Mouse (Mus musculus) c-Kit-positive CD71-negative TER-119-negative erythroid progenitor cells, embryonic 14.5 days (primary cell): ENCODE measurements at regions not wholly inside any gene's neighbourhood (a gene's known extent, or its start where the extent isn't known, plus 50 kb on each side); places are given as distances from the start of the nearest gene placed in this dataset.

ENCODE experiments used
- DNase-seq: peaks from one replicate; pipeline ENCODE4 v3.0.0-alpha.2; 2013; ENCODE audit warnings: low read depth

DNA sequence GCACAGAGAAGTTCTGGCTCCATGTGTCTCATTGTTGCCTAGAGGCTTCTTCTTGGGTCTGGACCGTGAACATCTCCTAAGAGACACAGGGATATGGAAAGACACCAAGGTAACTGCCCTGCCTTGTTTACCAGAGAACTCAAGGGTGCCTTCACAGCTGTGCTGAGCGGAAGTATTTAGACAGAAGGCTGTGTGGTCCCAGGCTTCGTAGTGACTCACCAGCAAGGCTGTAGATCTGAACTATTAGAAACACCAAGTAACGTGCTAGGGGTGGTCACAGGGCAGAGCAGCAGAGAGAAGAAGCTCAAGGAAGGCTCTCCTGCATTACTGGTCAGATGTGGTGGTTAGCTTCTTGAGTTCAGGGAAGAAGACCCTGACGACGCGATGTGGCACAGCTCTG is 51.6 kb upstream of the Lpp start:
- DNase-seq: no peak

DNA sequence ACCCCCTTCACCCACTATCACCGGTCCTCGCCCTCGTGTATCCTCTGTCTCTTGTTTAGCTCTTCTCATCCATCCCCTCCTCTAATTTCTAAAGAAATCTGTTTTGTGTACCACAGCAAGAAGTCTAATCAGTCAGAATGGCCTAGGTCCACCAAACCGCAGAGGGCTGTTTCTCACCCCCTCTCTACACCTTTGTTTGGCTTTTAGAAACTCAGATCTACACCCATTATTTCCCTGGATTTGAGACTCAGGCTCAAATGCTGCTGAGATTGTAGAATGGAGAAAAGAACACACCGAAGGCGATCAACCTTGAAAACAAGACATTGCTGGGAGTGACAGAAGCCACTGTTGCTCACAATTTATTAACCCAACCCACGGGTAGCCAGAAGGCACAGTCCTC is 52.7 kb upstream of the Lpp start:
- no peak for DNase-seq

DNA sequence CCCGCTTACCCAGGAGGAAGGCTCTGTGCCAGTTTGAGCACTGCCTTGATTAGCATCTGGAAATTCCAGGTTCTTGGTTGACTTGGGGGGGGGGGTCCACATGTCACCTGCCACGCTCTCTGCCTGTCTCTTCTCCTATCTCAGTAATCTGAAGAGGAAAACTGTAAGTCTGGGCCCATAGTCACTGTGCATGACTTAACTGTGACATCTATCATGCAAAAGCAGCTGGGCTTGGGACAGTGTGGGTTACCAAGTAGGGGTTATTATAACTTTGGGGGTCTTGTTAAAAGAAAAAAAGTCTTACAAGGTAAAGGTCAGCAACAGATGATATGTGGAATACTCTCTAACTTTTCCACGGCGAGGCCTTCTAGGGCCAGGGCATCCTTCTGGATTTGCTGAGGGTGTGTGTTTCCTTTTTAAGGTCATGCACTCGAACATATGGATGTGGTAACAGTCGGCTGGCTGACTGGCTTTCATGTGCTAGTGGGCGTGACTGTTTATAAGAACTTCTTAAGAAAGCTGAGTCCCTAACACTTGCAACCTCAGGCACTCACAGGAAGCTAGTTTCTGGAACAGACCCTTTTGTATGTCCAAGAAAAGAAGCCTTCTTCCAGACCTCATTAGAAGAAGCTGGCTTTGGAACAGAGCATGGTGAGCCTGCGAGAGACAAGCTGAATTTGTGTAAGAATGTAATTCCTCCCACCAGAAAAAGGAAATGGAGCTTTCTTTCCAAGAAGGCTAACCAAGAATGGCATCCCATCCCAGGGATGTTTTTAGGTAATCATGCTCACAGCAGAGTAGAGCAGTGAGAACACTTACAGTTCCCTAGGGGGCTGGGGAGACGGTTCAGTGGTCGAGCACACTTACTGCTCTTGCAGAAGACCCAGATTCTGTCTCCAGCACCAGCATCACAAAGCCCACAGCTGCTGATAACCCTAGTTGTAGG is 53.7 kb upstream of the Lpp start:
- DNase-seq: no peak

DNA sequence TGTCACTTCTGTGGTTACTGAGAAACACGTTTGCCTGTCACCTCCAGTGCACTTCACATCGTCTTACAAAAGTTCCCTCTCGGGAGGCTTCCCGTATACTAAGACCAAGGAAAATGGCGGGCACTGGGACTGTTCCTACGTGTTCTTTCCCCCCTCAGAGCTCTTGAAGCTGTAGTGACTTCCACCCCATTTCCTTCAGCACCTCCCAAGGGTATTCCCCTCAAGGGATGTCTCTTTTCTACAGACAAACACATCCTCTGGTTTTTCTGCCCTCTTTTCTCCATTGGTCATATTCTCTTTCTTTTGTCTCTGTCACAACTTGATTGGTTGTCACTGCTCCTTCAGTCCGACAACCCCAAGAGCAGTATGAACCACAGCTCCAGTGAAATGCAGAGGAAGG is 54.9 kb upstream of the Lpp start:
- no peak for DNase-seq

DNA sequence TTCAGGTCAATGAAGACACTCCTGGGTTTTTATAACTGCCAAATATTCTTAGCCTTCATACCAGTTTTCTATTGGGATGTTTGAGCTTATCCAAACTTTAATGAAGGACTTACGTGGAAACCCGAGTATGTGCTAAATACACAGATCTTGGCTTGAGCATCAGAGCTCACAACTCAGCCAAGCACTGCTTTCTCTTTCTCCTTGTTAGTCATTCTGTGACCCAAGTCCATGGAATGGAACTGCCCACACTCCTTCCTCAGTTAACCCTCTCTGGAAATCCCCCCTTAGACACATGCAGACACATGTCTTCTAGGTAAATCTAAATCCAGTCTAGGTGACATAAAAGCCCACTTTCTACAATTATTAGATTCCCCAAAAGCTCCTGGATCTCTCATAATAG is 58.9 kb upstream of the Lpp start:
- no peak for DNase-seq

DNA sequence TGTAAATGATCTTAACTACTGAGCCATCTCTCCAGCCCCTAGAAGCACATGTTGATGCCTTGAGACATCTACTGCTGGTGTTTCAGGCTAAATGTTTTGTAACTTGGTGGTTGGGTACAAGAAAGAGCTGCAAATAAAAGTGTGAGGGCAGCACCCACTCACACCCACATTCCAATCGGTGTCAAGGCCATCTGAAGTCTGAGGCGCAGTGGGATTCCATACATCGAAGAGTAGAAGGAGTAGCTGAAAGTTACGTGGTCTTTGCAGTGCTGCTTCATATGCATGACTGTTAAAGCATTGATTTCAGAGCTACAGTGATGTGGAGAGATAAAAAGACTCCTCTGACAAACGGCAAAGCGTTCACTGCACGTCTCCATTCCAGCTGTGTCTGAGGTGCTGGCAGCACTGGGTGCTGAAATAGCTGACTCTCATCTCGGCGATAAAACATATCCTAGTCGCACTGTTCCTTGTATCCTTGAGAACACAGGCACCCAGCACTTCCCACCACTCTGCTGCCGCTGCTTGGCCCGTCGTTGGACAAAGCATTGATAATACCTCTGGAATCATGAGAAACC is 61.8 kb upstream of the Lpp start:
- DNase-seq: no peak

DNA sequence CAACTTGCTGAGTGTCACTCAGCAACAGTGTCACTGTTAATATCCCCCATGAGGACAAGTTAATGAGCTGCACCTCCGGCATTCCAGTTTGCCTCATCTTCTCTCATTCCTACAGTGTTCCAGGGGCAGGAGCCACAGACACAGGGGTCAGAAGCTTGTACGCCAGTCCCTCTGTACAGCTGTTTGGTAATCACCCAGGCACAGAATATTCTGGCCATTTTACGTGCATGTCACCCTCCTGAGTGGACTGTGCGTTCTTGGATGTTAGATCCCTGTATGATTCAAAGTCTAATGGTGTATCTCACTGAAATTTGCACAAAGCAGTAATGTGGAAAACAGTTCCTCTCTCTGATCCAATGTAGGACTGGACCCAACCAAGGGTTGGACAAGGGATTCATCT is 66.7 kb upstream of the Lpp start:
- no peak for DNase-seq

DNA sequence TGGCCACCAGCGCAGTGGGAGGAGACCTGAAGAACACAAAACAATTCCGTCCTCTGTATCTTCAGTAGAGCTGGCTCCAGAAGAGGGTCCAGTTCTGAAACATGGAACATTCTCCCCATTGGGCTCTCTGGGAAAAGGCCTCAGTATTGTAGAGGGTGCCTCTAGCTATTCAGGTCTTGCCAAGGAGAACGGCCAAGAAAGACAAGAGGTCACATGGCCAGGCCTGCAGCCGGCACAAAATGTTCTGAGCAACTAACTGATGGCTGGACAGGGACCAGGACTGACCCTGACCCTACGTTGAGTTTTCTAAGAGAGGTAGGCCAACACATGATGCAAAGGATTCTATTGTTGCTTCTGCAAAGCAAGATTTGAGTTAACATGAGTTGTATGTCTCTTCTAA is 67.3 kb upstream of the Lpp start:
- no peak for DNase-seq

DNA sequence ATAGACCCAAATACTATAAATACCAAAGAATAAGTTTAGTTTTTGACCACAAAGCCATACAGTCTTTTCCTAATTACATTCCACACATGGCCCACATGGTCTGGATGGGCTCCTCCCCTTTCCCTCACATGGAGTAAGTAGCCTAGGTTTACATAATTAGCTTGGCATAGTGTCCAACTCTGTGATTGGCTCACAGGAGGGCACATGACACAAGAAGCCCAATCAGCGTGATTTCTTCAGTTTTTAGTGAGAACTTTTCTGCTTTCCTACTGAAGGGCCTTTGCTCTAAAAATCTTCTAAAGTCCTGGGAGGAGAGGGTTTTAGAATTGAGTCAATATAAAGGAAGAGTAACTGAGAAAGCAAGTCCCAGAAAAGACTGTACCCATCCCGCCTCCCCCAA is 68.4 kb upstream of the Lpp start:
- DNase-seq: no peak

DNA sequence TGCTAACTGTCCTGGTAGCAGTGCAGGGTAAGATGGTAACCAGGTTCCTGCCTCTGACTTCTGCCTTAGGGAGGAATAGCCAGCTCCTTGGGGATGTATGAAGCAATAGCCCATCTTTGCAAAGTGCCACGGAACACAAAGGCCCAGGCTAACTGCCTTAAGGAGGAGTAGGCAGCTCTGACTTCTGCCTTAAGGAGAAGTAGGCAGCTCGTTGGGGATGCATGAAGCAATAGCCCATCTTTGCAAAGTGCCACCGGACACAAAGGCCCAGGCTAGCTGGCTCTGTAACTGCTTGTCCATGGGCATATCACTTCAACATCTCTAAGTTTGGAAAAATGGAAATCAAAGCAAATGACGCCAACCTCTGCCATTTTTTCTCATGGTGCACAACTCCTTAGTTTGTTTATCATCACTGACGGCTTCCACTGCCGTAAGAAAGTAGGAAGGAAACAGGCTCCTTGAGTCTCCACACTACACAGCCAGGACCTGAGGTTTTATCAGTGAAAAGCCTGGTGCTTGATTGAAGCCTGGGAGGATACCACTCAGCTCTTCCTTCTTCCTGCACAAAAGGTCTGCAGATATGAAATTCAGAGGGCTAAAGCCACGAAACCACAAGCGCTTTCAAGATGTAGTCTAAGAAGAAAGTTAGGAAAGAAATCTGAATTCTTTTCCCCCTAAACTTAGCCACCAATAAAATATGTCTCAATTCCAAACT is 74.4 kb upstream of the Lpp start:
- no peak for DNase-seq

DNA sequence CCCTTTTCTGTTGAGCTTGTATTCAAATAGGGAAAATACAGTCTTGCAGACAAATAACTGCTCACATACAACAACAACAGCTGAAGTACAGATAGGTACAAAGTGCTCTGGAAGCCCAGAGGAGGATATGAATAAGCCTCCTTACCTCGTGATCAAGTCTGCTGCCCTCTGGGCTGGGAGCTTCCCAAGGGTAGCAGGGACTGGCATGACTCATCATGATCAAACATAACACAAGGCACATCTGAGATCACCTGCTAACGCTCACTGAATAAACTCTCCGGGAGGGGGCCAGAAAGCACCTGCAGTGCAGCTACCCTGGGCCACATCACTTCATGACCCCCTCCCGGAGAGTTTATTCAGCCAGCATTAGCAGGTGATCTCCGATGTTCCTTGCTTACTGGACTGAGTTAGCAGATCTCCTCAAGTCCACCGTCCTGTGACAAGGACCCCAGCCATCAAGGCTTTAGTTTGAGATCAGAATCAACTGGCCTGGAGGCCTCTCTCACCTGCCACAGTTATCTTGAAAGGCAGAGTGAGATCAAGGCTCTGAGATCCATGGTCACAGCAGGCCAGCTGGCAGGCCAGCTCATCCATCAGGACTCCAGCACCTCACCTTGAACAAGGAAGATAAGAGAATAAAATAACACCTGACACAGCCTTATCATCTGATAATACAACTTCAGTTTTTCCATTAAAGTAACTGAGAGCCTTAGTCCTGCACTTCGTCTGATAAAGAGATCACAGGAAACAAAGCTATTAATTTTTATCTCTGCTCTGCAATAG is 79.6 kb upstream of the Lpp start:
- DNase-seq: no peak

DNA sequence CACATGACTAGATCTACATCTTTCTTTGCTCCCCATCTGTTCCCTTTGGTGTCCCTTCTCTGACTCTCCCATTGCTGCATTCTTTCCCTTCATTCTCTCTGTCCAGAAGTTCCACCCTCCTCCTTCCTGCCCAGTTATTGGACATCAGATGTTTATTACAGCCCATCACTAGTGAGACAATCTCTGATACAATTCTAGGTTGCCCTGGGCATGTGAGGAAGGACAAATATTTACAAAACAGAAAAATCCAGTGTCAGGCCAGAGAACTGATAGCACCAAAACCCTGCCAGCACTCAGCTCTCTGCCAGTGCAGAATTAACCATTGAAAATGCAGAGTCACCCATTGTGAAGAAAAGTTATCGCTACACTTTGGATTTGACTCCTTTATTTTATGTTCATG is 87.9 kb upstream of the Lpp start:
- no peak for DNase-seq

DNA sequence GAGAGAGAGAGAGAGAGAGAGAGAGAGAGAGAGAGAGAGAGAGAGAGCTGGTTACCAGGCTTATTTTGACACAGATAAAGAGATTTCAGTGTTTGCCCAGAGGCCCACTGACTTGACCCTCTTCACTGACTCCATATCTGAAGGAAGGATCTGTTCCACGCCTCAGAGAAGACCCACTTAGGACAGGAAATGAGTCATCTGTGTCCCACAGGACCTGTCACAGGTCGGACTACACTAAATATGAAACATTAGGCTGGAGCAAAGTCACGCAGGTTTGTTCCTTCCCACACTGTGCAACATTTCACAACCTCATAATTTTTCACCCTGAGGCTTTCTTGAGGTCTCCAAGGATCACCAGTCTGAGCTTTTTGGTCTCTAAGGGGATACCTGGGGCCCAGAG is 96.5 kb upstream of the Lpp start:
- no peak for DNase-seq

DNA sequence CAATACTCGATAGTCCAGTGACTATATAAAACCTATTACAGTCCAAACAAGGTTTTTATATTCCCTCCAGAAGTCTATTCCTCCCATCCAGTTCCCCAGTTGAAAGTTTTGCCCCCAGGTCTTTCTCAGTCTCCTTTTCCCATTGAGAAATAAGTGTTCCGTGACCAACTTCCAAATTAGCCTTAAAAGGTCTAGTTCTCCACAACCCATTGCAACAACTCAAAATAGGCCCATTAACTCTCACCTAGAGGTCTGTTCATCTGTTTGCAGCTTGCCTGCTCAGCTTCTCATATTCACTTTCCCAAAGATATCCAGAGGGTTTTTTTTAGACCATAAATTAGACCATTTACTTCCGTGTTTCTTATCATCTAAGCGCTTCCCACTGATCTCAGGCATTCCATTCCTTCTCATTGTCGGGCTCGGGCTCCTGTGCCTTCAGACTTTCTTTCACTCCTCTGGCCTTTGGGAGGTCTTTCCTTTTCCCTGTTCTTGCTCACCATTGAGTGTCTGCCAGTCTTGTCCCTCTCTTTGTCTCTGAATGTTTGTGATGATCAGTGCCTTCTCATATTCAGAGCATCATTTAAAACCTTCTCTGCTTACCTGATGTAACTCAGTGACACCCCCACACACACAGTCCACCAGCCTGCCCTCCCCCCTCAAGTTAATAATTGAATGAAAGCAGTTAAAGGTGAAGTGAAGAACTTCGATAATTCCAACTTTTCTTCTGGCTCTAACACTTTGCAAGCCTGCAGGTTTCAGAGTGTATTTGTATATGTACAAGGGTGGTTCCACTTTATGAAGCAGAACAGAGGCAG is 97.5 kb upstream of the Lpp start:
- DNase-seq: no peak

DNA sequence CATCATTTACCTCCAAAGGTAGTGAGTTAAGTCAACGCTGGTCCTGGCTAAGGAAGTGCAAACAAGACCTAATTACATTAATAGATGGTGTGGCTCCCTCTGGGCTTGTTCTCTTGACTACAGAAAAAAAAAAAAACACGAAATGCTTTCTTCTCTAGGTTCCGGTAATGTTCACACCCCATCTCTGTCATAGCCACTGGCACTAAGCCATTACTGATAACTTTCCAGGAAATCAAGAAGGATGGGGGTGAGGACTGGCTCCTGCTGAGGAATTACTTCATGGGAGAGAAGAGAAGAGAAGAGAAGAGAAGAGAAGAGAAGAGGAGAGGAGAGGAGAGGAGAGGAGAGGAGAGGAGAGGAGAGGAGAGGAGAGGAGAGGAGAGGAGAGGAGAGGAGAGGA is 109.1 kb upstream of the Lpp start:
- DNase-seq: no peak

DNA sequence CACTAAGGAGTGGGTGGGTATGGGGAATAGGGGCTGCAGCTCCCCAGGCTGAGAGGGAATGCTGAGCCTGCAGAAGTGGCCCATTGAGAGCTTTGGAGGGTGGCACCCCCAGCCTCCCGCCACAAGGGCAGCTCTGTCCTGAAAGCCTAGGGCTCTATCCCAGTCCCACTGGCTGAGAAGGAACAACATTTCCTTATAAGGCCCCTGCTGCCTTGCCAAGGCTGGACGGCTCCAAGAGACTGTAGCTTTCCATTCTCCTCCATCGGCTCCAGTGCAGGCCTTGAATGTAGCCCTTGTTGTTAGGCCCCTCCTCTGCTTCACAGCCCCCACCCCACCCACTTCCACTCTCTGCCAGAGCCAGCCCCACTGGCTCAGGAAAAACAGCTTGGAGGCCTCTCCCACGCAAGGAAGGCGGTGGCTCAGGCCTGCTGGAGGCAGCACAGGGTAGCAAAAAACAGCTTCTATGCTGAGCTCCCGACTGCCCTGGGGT is 111.1 kb upstream of the Lpp start:
- no peak for DNase-seq

DNA sequence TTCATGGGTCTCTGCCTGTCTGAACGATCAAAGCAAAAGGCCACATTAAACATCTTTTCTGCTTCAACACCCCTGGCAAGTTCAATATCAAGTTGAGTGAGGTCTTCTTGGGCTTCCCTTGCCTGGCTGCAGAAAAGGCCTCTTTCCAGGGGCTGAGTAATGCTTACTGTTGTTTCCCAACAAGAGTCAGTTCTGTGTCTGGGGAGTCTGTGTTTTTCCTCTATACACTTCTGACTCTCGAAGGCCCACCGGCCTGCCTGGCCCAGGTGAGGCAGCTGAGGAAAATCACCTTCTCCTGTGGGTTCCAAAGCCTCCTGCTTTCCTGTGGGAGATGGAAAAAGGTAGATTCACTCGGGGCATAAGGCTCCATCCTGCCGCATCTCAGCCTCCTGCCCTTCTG is 111.7 kb upstream of the Lpp start:
- no peak for DNase-seq

DNA sequence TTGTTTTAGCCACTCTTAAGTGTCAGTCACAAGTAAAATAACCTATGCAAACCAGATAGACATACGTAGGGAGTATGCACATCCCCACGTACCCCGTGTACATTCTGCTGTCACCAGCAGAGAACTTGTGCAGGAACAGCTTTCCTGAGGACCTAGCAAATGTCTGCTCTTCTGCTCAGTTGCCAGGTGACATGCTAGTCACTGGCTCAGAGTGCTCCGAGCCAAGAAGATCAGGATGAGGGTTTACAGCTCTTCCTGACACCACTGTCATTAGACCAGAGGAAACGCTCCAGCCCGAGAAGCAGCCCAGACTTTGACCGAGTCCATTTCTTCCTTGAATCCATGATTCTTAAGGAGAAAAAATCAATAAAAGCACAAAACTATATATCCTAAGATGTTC is 115.5 kb upstream of the Lpp start:
- DNase-seq: no peak

DNA sequence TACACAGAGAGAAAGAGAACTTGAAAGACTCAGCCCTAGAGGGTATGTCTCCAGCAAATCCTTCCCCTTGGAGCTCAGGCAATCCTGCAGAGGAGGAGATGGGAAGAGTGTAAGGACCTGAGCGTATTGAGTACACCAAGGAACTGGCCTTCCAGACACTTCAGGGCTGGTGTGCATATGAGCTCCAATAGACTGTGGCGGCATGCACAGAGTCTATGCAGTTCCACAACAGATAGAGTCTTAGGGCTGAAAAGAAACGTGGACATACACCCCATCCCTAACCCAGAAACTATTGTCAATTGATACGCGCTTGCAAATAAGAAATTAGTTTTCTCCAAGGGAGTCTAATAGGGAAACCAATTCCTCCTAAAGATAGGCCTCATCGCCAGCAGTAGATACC is 130.6 kb upstream of the Lpp start:
- DNase-seq: no peak

DNA sequence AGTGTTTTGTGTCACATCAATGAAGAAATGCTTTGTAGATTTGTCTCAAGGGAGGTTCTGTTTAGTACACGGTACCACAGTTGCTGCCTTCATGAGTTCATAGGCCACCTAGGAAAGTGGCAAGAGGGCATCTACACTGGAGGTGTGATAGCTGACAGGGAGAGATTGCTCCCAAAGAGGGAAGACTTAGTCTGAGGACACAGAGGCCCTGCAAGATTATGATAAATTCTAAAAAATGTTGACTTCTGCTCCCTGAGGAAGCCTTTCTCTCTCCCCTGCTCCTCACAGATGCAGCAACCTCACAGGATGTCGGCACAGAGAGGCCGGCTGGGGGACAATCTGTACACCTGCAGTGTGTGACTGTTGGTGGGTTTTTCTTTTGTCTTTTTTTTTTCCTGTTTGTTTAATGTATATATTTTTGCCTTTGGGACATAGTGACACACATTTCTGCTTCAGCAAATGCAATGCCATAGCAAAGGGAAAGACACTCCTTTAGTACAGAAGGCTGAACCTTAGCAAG is 133.5 kb upstream of the Lpp start:
- no peak for DNase-seq

DNA sequence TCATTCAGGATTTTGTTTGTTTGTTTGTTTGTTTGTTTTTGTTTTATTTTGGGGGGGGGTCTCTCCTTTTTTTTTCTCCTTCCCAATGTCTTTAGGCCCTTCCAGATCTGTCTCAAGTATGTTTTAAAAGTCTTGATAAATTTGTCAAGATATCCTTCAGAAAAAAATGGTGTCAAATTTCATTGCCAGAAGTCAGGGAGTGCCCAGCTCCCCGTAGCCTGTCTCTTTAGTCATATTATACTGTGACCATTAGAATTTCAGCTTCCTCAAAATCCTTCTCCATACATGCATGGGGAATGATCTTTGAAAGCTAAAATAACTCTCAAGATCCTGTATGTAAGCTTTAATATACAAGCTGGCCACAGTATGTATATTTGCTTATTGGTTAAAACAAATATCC is 134.3 kb upstream of the Lpp start:
- no peak for DNase-seq
